Mouse (Mus musculus) right cerebral cortex, postnatal 10 days (tissue): ENCODE measurements around the gene Sv2b.

Experiments used
- DNase-seq, 2 experiments: peaks; one replicate each; pipeline ENCODE4 v3.0.0; 2021; ENCODE audit warnings: low spot score in 2 of 2

The Sv2b gene

DNA sequence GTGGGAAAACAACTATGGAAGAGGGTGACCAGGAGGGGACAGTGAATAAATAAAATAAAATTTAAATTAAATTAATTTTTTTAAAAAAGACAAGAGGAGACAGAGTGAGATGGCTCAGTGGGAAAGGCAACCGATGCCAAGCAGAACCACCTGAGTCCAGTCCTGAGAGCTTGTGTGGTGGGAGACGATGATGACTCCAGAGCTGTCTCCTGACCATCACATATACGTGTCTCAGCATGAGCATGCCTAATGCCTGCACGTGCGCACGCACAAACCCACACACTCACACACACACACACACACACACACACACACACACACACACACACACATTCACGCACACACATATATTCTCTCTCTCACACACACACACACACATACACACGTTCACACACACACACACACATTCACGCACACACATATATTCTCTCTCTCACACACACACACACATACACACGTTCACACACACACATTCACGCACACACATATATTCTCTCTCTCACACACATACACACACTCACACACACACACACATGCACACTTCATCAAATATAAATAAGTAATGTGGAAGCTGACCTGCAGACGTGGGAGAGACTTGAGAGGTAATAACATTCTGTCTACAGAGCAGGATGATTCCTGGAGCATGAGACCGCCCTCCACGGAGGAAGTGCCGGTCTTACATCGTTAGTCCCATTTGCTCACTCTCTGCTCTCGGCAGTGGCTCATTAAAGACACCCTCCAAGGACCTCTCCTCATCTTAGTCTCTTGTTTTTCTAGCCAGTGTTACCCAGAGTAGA is 206.3 kb downstream of the Sv2b start:
- no peak for DNase-seq

DNA sequence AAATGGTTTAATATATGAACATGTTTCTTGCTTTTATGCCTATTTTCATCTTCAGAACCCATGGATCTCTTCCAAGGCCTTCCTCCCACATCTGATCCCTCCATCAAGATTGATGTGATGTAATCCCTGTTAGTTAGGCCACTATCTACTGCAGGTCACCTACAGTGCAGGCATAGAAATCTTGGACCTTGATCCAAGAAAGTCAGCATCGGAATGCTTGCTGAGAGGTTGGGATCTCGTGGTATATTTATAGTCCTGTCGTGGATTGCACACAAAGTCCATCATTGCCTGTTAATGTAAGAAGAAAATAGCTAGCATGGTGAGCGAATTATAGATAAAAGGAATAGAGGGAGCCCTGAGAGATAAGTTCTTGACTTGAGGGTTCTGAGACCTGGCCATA is 223.6 kb downstream of the Sv2b start:
- DNase-seq, result no peak

DNA sequence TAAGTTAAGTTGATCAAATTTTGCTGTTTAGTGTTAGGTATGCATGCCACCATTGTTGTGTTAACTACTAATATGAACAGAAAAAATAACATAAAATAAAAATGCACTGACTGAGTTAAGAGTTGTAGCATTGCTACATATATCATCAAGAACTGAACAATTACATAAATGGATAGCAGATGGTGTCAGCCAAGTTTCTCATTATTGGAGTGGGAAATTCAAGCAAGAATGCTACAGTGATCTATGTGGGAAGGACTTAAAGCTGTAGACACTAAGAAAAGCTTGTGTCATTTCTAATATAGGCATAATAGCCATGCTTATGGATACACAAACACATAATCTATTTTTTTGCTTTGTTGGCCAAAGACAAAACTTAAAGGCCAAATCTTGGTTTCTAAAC is 228.9 kb downstream of the Sv2b start:
- no peak for DNase-seq

DNA sequence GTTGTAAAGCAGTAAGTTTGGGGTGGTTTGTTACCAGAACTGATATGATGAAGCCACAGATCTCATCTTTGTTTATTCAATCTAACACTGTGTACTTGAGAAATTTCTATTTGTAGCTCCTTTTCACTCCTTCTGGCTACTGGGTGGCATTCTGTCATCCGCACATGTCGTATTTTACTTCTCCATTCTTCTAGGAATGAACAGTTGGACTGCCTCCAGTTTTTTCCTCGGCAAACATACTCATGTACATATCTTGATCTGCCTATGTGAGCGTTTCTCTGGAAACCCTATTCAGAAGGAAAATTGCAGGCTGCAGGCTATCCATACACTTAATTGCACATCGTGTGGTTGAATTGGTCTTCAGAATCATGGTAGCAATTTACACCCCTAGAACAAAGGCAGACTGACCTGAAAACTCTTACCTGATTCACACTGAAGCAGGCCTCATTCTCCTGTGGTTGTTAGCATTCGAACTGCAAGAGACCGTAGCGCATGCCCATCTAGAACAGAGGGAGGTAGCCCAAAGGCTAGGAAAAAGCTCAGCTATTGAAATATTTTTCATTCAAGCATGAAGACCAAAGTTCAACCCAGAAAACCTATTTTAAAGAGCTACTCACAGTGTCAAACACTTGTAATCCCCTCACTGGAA is 231.4 kb downstream of the Sv2b start:
- peak; percentile 69 to 86 for DNase-seq
